Mouse (Mus musculus) cerebellum, adult 8-10 months (tissue): ENCODE measurements around the gene Folr2.

Experiments used
- DNase-seq: peaks from one replicate; pipeline ENCODE4 v3.0.0; 2022

Gene Folr2

DNA sequence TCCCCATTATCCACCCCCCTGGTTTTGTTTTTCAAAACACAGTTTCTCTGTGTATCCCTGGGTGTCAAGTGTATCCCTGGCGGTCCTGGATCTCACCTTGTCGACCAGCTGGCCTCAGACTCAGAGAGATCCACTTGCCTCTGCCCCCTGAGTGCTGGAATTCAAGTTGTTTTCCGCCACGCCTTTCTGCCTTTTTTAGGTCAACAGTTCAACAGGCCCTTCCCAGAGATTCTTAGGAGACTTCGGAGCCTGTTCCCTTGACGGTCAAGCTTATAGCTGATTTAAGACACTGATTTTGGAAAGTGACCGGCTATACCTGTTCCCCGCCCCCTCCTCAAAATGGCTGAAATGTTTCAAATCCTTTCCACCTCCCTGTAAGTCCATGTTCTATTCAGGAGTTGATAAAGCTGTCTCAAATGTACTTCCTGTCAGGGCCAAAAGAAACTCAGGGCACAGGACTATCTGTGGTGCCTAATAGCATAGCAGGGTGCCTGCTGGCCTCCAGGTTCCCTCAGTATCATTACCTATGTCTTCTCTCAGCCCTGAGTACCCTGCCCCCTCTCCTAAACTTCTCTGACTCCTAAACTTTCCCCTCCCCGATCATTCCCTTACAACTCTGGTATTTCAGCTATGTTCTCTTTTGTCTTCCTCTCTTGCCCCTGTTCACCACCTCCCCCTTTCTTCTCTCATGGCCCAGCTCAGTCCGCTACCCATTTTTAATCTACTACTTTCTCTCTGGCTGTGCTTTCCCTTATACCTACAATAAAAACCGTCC is 9.7 kb upstream of the Folr2 start:
- DNase-seq = no peak

GRCm38 (mm10) chr7:101863415-101863814 is 6.4 kb upstream of the Folr2 start, which contains the start of gene Anapc15:
TSS of gene Anapc15 (plus strand) at chr7:101863715.
- DNase-seq = no peak

- DNase-seq = no peak
Measured at GRCm38 (mm10) chr7:101862291-101862690, 5.3 kb upstream of the Folr2 start.

DNA sequence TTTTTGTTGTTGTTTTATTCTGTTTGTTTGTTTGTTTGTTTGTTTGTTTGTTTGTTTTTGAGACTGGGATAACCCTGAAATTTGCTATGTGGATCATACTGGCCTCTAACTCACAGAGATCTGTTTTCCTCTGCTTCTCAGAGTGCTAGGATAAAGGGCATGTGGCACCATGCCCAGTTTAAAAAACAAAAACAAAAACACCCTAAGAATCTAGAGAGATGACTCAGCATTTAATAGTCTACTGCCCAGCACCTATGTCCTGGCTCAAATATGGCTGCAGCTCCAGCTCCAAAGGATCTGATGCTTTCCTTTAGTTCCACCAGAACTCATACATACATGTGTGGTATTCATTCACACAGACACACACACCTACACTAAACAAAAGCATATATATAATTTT is 4.0 kb upstream of the Folr2 start:
- DNase-seq = no peak

- DNase-seq = no peak
Measured at GRCm38 (mm10) chr7:101858362-101858761, 1.4 kb upstream of the Folr2 start.

GRCm38 (mm10) chr7:101853816-101854215 is 3.2 kb downstream of the Folr2 start:
- no peak for DNase-seq

- no peak for DNase-seq
Measured at GRCm38 (mm10) chr7:101852846-101853245, 4.1 kb downstream of the Folr2 start.

DNA sequence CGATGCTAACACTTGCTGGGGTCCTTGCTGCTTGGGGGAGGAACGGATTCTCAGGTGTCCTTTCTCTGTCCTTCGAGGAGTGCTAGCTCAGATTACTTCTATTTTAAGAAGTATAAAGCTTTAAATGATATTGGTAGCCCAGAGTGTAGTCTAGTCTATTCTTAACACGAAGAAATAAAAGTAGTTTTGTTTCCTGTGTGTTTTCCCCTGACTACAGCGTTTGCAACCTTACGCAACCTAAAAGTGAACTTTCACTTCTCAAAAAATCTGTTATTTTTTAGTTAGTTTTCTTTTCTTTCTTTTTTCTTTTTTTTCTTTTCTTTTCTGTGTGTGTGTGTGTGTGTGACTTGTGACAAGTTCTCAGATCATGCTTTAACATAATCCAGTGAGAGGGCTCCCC is 5.3 kb downstream of the Folr2 start:
- DNase-seq = no peak

DNA sequence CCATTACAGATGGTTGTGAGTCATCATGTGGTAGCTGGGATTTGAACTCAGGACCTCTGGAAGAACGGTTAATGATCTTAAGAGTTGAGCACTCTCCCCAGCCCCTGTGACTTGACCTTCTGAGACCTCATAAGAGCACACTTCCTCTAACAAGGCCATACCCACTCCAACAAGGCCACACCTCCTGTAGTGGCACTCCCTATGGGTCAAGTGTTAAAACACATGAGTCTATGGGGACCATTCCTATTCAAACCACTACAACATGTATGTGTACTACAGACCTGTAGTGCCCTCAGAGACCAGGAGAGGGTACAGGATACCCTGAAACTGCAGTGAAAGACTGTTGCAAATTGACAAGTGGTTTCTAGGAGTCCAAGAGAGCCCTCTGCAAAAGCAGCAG is 9.1 kb downstream of the Folr2 start:
- no peak for DNase-seq

GRCm38 (mm10) chr7:101844186-101844585 is 12.8 kb downstream of the Folr2 start:
- DNase-seq = no peak

DNA sequence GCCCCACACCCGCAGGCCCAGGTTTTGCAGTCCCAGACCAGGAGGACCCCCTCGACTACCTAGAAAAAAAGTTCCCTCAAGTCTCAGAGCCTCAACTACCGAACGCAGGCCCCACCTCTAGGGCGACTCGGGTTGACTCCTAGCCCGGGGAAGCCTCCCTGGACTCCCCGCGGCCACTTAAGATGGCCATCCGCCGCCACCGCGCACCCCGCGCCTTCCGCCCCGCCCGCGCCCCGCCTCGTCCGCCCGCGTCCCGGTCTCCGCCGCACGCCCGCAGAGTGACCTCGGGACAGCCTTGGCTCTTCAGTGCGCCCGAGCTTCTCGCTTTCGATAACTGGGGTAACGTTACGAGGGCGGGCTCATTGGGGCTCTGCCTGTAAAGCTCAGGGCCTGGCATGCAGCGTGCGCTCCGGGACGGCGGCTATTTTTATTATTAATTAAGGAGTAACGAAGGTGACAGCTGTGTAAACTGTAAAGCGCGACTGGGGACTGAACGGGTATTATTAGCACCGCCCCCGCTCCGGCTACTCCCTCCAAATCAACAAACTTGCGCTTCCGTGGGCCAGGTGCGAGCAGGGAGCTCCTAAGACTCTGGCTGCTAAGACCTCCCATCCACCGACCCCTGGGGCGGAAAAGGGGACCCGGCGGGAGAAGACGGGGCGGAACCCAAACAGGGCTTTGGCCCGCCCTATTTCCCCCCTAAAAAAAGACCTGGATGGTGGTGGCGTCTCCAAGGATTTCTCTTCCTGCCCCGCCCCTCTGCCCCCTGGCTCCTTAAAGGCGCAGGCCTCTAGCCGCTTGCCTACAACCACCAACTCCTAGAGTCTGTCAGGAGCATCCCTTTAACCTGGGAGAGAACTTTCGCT is 19.2 kb downstream of the Folr2 start, which contains the start of gene Inppl1:
Gene Inppl1, minus strand, starts transcription at position 624 of the 866 bp plus-strand sequence.
- DNase-seq = peak; percentile 83

- no peak for DNase-seq
Measured at GRCm38 (mm10) chr7:101837154-101837605, 19.8 kb downstream of the Folr2 start.

GRCm38 (mm10) chr7:101836271-101837153 is 20.5 kb downstream of the Folr2 start:
- peak; percentile 28 for DNase-seq

GRCm38 (mm10) chr7:101835457-101836109 is 21.4 kb downstream of the Folr2 start:
- no peak for DNase-seq

DNA sequence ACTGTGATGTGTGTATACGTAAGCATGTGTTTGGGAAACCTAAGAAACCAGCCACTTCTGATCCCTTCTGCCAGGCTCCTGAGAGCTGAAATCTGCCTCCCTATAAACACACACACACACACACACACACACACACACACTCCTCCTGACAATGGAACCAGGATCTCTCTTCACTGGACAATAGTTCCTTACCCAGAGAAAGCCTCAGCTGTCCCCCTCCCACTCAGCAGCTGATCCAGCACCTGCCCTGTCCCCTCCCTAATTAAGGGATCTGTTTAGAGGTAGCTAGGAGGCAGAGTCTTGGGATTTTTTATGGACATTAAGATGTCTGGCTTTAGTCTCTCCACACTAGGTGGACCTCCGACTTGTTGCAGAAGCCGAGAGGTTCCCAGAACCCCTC is 22.1 kb downstream of the Folr2 start:
- DNase-seq = no peak

- DNase-seq = no peak
Measured at GRCm38 (mm10) chr7:101833916-101834584, 22.9 kb downstream of the Folr2 start.

DNA sequence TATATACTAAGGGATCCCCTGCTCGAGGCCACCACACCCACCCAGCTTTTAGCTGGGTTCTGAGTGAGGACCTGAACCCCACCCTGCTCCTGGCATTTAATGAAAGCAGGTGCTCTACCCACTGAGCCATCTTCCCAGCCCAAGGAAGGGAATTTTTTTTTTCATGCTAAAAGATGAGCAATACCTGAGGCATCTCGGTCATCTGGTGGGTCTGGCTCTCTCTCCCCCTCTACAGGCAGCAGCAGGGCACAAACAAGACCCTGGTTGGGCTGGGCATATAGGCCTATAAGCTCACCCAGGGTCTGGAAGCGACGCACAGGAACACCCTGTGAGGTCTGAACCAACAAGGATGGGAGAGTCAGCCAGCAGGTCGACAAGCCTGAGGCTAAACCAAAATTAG is 23.6 kb downstream of the Folr2 start:
- no peak for DNase-seq

- no peak for DNase-seq
Measured at GRCm38 (mm10) chr7:101832372-101832771, 24.6 kb downstream of the Folr2 start.

GRCm38 (mm10) chr7:101831437-101831836 is 25.6 kb downstream of the Folr2 start:
- DNase-seq = no peak

DNA sequence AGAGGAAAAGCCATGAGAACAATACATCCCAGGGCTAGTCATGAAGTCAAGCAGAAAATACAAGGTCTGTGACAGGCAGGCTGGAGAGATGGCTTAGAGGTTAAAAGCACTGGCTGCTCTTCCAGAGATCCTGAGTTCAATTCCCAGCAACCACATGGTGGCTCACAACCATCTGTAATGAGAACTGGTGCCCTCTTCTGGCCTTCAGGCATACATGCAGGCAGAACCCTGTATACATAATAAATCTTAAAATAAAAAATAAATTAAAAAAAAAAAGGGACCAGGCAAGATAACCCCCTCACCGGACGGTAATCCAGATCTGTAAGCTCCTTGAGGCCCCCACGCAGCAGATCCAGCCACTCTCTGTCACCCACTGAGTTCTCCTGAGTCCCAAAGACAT is 26.6 kb downstream of the Folr2 start:
- DNase-seq = no peak

GRCm38 (mm10) chr7:101823758-101824630 is 33.0 kb downstream of the Folr2 start:
- no peak for DNase-seq
